In genomic region chr7:60244187-60244866, GRCm38 (mm10) we compare ENCODE assay signal across 8 mouse cellular contexts.
DNase-seq lines count a peak whose midpoint lies in the region; ATAC-seq and TF ChIP-seq lines count a peak whose summit lies in the region.
"Not testable (repeated sequence)": the region's sequence is repeated elsewhere in the genome, so short reads cannot be mapped to it uniquely, and the experiment has no call there.

No protein-coding gene starts in this region.

- H3K4me2 ChIP-seq in hindbrain, embryonic 15.5 days: peak overlapping the region; percentile 49
- peak overlapping the region; percentile 37 for H3K4me2 ChIP-seq in lung, postnatal 0 days (replicated peaks; ENCODE audit: low read depth, low read length)

- H3K27ac ChIP-seq in hindbrain, embryonic 15.5 days (replicated peaks): peak overlapping the region; percentile 67
- H3K27ac ChIP-seq in lung, postnatal 0 days (ENCODE audit: low read length): not testable (repeated sequence)

- 16% methylated on average over 22 of the region's 22 CpGs for WGBS in hindbrain, embryonic 15.5 days
- WGBS in lung, postnatal 0 days: 15% methylated on average over 22 of the region's 22 CpGs

- DNase-seq in adrenal gland, postnatal 36 days: peak; percentile 33 to 38
- DNase-seq in embryo, embryonic 10.5 days (ENCODE audit: low spot score): peak; percentile 77
- peak; percentile 11 for DNase-seq in gastrocnemius, postnatal 10 days
- DNase-seq in left cerebral cortex, adult 18-20 months (ENCODE audit: low spot score in 2 of 2): peak; percentile 18 to 20
- peak; percentile 51 for DNase-seq in lung, postnatal 0 days (ENCODE audit: low spot score)
- DNase-seq in ovary, postnatal 36 days (ENCODE audit: low spot score): peak; percentile 11
- peak; percentile 5 to 10 for DNase-seq in urinary bladder, postnatal 36 days (ENCODE audit: low spot score in 2 of 2)

- not testable (repeated sequence) for H3K9me3 ChIP-seq in hindbrain, embryonic 15.5 days; lung, postnatal 0 days (ENCODE audit: low read length)

- H3K4me1 ChIP-seq in hindbrain, embryonic 15.5 days (replicated peaks); lung, postnatal 0 days (ENCODE audit: insufficient read depth, low read depth, low read length): not testable (repeated sequence)

- ATAC-seq in hindbrain, embryonic 15.5 days (ENCODE audit: low FRiP score, low read depth): peak; percentile 93
- peak; percentile 93 for ATAC-seq in lung, postnatal 0 days

- not testable (repeated sequence) for TF ChIP-seq CTCF in lung, postnatal 0 days (IDR thresholded peaks at IDR 0.05)

- not testable (repeated sequence) for H3K27me3 ChIP-seq in hindbrain, embryonic 15.5 days; lung, postnatal 0 days (replicated peaks; ENCODE audit: insufficient read depth, low read length)

- not testable (repeated sequence) for H3K36me3 ChIP-seq in hindbrain, embryonic 15.5 days; lung, postnatal 0 days (ENCODE audit: insufficient read depth, low read length)

- TF ChIP-seq EP300 in lung, postnatal 0 days (IDR thresholded peaks at IDR 0.05): not testable (repeated sequence)

- not testable (repeated sequence) for H3K9ac ChIP-seq in hindbrain, embryonic 15.5 days; lung, postnatal 0 days (replicated peaks; ENCODE audit: low read depth)

- H3K4me3 ChIP-seq in hindbrain, embryonic 15.5 days: peak overlapping the region; percentile 41
- H3K4me3 ChIP-seq in lung, postnatal 0 days (ENCODE audit: low read depth, low read length): peak overlapping the region; percentile 30

Comparison
In these comparisons a context has a peak if more than half of its experiments do, and no peak if none do; other contexts are left out.
1. DNase-seq: peak in every context shown above with its lines; median percentile 77 in embryo, embryonic 10.5 days; 51 in lung, postnatal 0 days; 36 in adrenal gland, postnatal 36 days; 19 in left cerebral cortex, adult 18-20 months; 11 in gastrocnemius, postnatal 10 days; 11 in ovary, postnatal 36 days; 8 in urinary bladder, postnatal 36 days.